Mouse (Mus musculus) kidney, adult 9 months (tissue): ENCODE results near the gene Gm19345.

ENCODE experiments used
- DNase-seq: peaks from one replicate; pipeline ENCODE4 v3.0.0; 2022

Gene Gm19345

DNA sequence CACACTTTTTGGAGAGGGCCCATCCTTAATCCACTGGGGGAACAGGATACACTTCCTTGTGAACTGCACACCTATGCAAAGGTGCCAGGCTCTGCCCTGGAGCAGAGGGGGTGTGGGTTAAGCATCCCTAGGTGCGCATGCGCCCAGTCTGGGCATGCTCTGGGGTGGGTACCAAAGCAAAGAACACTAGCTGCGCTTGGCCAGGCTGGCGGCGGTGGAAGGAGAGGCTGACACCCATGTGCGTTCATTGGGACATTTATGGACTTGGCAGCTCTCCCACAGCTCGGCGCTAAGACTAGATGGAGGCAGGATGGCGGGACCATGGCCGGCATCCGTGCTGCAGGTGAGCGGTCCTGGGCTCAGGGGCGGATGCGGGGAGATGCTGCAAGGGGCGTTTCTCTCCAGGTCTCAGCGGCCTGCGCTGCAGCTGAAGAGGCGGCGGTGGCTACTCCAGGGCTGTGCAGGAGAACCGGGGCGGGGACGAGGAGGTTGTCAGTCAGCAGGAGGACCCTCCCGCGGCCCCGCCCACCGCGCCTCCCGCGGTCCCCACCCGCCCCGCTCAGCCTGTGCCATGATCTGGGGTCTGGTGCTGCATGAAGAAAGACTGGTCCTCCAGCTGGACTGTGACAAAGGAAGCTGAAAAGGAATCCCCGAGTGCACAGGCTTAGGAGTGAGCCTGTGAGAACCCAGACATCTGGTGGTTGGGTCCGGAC lies at the start of gene Gm19345:
TSS of gene Gm19345 (plus strand) at position 146 of the 713 bp plus-strand sequence.
- no peak for DNase-seq

DNA sequence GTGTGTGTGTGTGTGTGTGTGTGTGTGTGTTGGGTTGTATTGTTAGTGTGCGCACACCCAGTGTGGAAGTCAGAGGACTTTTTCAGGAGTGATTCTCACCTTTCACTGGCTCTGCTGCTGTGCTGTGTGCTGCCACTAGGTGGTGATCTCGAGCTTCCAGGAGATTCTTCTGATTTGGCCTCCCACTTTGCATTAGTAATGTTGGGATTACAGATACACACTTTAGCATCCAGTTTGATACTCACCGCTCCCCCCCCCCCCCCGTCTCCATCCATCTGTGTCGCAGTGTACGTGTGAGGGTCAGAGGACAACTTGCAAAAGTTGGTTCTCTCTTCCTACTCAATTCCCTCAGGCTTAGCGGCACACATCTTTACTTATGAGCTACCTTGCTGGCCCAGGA lies 48.8 kb upstream of the Gm19345 start:
- DNase-seq, result peak; percentile 81

GRCm38 (mm10) chr7:19806356-19806969 lies 45.3 kb upstream of the Gm19345 start:
- DNase-seq, result no peak

GRCm38 (mm10) chr7:19809369-19809768 lies 42.4 kb upstream of the Gm19345 start:
- DNase-seq, result peak; percentile 46

GRCm38 (mm10) chr7:19811114-19811513 lies 40.7 kb upstream of the Gm19345 start:
- DNase-seq, result peak; percentile 87

GRCm38 (mm10) chr7:19813161-19813560 lies 38.6 kb upstream of the Gm19345 start:
- no peak for DNase-seq

DNA sequence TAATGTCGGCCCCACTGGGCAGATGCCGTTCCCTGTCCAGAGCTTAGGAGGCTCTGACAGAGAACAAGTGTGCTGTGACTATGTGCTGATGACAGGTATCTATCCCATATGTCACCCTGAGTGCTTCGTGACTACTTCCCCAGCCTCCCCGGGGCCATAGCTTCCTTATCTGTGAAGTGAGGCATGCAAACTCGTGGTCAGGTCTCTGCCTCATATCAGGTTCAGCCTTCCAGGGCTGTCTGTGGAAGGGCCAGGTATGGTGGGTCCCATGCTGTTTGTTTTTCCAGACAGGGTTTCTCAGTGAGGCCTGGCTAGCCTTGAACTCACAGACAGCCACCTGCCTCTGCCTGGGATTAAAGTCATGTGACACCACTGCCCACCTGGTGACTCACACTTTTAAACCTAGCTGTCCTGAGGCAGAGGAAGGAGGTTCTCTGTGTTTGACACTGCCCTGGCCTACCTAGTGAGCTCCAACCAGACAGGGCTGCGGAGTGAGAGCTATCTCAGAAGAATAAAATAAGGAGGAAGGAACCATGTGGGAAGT lies 38.2 kb upstream of the Gm19345 start:
- no peak for DNase-seq

GRCm38 (mm10) chr7:19815296-19816223 lies 36.2 kb upstream of the Gm19345 start:
- no peak for DNase-seq

GRCm38 (mm10) chr7:19816224-19816771 lies 35.5 kb upstream of the Gm19345 start:
- DNase-seq, result peak; percentile 86

DNA sequence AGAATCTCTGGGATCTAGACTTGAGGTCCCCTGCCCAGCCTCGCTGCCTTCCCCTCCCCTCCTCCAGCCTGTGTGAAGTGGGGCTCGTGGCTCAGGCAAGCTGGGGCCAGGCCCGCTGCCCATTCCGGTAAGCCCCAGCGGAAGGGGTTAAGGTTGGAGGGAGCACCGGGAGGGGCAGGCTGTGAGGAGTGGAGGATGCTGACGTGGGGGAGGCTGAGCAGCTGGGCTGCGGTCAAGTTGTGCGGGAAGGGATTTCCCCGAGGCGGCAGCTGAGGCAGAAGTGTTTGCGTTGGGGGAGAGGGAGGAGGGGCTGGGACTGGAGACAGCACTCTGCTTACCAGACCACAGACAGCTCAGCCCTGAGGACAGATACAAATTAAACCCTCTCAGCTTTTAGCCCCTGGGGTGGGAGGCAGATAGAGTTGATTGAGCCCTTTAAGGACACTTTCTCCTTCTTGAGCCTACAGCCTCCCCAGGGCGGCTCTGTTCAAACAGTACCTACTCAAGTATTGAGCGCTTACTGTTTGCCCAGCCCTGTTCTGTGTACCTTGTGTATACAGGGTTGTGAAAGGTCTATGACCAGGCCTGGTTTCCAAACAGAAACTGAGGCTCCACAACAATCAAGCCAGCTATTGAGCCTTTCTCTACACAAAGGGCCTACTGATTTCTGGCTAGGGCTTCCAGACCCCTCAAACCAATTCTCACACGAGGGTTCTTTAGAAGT lies 34.3 kb upstream of the Gm19345 start:
- peak; percentile 44 for DNase-seq

- no peak for DNase-seq
Observed at GRCm38 (mm10) chr7:19818440-19818839, 33.4 kb upstream of the Gm19345 start.

GRCm38 (mm10) chr7:19818875-19819274 lies 32.9 kb upstream of the Gm19345 start:
- no peak for DNase-seq

- no peak for DNase-seq
Observed at GRCm38 (mm10) chr7:19820347-19821048, 31.3 kb upstream of the Gm19345 start.

- no peak for DNase-seq
Observed at GRCm38 (mm10) chr7:19821633-19822032, 30.2 kb upstream of the Gm19345 start.

DNA sequence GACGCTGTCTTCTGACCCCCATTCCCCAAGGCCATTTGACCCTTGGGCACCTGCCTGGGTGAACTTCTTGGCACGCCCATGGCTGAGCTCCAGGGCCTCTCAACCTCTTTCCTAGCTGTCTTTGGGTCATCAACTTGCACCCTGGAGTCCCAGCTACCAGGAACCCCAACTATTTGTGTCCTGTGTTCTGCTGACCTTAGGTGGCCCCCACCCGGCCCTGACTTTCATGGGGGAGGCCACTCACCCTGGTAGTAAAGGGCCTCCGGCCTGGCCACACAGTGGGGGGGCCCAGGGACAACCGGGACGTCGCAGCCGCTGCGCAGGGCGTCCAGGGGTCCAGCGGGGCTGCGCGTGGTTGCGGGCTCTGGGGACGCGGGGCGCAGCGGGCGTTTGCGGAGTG lies 29.6 kb upstream of the Gm19345 start:
- peak; percentile 46 for DNase-seq

DNA sequence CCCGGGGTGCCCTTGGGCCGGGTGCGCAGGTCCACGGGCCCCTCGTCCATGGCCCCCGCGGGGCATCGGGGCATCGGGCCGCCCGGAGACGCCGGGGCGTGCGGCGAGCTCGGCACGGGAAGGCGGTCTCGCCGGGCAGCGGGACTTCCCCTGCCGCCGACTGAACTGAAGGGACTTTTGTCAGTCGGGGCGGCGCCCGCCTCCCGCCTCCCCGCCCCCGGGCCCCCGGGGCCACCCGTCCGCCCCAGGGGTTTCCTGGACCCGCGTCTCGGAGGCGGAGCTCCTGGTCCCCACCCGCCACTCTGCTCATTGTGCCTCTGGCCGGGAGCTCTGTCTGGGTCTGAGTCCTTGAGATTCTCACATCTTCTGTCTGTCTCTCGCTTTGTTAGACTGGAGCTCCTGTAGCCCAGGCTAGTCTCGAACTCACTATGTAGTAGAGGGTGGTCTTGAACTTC lies 29.2 kb upstream of the Gm19345 start, which contains the start of gene Bcl3:
TSS of gene Bcl3 (minus strand) at position 167 of the 455 bp plus-strand sequence.
- DNase-seq, result peak; percentile 70

- DNase-seq, result peak; percentile 46
Observed at GRCm38 (mm10) chr7:19823256-19824181, 28.3 kb upstream of the Gm19345 start.

DNA sequence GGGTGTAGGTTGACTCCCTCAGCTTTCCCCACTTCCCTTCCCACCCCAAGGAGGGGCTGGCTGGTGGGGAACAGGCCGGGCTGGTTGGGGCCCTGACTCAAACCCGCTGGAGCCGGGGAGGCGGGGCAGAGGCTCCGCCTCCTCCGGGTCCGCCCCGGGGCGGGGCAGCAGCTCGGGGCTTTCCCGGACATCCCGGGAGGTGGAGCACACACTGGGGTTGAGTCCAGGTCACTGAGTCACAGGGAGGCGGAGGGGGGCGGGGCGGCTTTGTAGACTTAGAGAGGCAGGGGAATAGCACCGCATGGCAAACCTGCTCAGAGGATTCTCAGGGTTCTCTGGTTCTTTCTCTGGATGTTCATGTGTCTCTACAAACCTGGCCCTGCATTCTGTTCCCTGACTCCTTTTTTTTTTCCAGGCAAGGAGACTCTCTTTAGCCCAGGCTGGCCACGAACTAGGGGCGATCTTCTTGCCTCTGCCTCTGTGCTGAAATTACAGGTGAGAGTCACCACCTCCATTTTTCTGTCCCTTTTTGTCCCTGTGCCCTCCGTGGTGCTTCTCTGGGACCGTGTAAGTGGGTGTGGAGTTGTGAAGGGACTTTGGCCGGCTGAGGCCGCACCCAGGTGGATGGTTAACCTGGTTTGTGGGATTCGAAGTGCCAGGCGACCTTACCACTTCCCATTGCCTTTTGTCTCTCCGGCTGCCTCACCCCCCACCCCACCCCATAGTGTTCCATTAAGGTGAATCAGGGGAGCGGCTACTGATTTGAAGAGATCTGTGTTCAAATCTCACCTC lies 27.4 kb upstream of the Gm19345 start:
- peak; percentile 92 for DNase-seq

- DNase-seq, result no peak
Observed at GRCm38 (mm10) chr7:19826756-19827155, 25.0 kb upstream of the Gm19345 start.
